25 mouse cellular contexts compared by ENCODE assay signal in genomic region chr12:107423923-107424322, GRCm38 (mm10).
DNase-seq lines count a peak whose midpoint lies in the region; ATAC-seq and TF ChIP-seq lines count a peak whose summit lies in the region.
"Had no signal": no experiment of that assay in that cellular context is flagged by ENCODE, and none has a peak within 500 bp of the region (broad histone marks: within the 10 kb centered on the region; RNA-seq: fewer than 3 reads in every experiment).

No protein-coding gene starts in this region.

- H3K27ac ChIP-seq in lung, postnatal 0 days (ENCODE audit: low read length): no peak overlapping the region
- H3K27ac ChIP-seq in intestine, embryonic 16.5 days (ENCODE audit: low read length): no peak overlapping the region
- no peak overlapping the region for H3K27ac ChIP-seq in heart, embryonic 10.5 days
- H3K27ac ChIP-seq: embryonic facial prominence, embryonic 15.5 days; heart, embryonic 13.5 days; hindbrain, embryonic 14.5 days; hindbrain, postnatal 0 days had no signal

- H3K27me3 ChIP-seq in lung, postnatal 0 days (replicated peaks; ENCODE audit: insufficient read depth, low read length): no peaks in the 10 kb centered on the region
- H3K27me3 ChIP-seq in intestine, embryonic 16.5 days (replicated peaks; ENCODE audit: control insufficient read depth, insufficient read depth, low read length): no peaks in the 10 kb centered on the region
- no peaks in the 10 kb centered on the region for H3K27me3 ChIP-seq in heart, embryonic 10.5 days (ENCODE audit: insufficient read depth, poor library complexity, severe bottlenecking)
- H3K27me3 ChIP-seq: embryonic facial prominence, embryonic 15.5 days; heart, embryonic 13.5 days had no signal

- no peak overlapping the region for H3K4me2 ChIP-seq in lung, postnatal 0 days (replicated peaks; ENCODE audit: low read depth, low read length)
- H3K4me2 ChIP-seq in intestine, embryonic 16.5 days (ENCODE audit: low read depth, low read length): 0 out of 2 replicates have a peak overlapping the region, but pooled peaks have one; percentile 2
- H3K4me2 ChIP-seq: embryonic facial prominence, embryonic 15.5 days; heart, embryonic 13.5 days; hindbrain, embryonic 14.5 days had no signal

- peak; percentile 21 for DNase-seq in gastrocnemius, postnatal 10 days
- DNase-seq in gastrocnemius, postnatal 14 days: no peak
- DNase-seq in lung, postnatal 0 days (ENCODE audit: low spot score): peak; percentile 5
- no peak for DNase-seq in lung, postnatal 10 days
- no peak for DNase-seq in heart, embryonic 10.5 days (ENCODE audit: low spot score)
- DNase-seq: adrenal gland, adult 2 months; adrenal gland, postnatal 14 days; cerebellum, adult 11 months; cerebellum, adult 2 months; cerebellum, adult 9-11 months; cerebellum, postnatal 25 days; embryo, embryonic 11 days; forebrain, postnatal 0 days; gastrocnemius, postnatal 25 days; heart, adult 18-20 months; heart, postnatal 14 days; heart, postnatal 4 days had no signal

- no peaks in the 10 kb centered on the region for H3K36me3 ChIP-seq in lung, postnatal 0 days (ENCODE audit: insufficient read depth, low read length)
- H3K36me3 ChIP-seq in intestine, embryonic 16.5 days (ENCODE audit: control insufficient read depth, insufficient read depth, low read length): no peaks in the 10 kb centered on the region
- no peaks in the 10 kb centered on the region for H3K36me3 ChIP-seq in heart, embryonic 10.5 days
- H3K36me3 ChIP-seq: embryonic facial prominence, embryonic 15.5 days; heart, embryonic 13.5 days had no signal

- TF ChIP-seq CTCF in lung, postnatal 0 days (IDR thresholded peaks at IDR 0.05): no peak

- H3K9ac ChIP-seq in lung, postnatal 0 days (replicated peaks; ENCODE audit: low read depth): no peak overlapping the region
- no peak overlapping the region for H3K9ac ChIP-seq in intestine, embryonic 16.5 days (ENCODE audit: low read depth, low read length)
- H3K9ac ChIP-seq: embryonic facial prominence, embryonic 15.5 days; forebrain, postnatal 0 days; heart, embryonic 13.5 days; hindbrain, embryonic 14.5 days had no signal

- H3K4me3 ChIP-seq in lung, postnatal 0 days (ENCODE audit: low read depth, low read length): no peak overlapping the region
- H3K4me3 ChIP-seq in intestine, embryonic 16.5 days (ENCODE audit: low read length): no peak overlapping the region
- H3K4me3 ChIP-seq in heart, embryonic 10.5 days: no peak overlapping the region
- H3K4me3 ChIP-seq: embryonic facial prominence, embryonic 15.5 days; heart, embryonic 13.5 days had no signal

- no peak for ATAC-seq in lung, postnatal 0 days
- peak; percentile 63 for ATAC-seq in intestine, embryonic 16.5 days
- ATAC-seq: CD4-positive, CD25-positive, alpha-beta regulatory T cell, adult 4 months; forebrain, embryonic 14.5 days; forebrain, postnatal 0 days; hindbrain, postnatal 0 days; inflammation-experienced regulatory T-cells, adult 6 months had no signal

- 38% methylated on average over 7 of the region's 7 CpGs for WGBS in lung, postnatal 0 days
- 63% methylated on average over 7 of the region's 7 CpGs for WGBS in intestine, embryonic 16.5 days
- 81% methylated on average over 7 of the region's 7 CpGs for WGBS in heart, embryonic 10.5 days

- H3K4me1 ChIP-seq in lung, postnatal 0 days (ENCODE audit: insufficient read depth, low read depth, low read length): no peaks in the 10 kb centered on the region
- no peaks in the 10 kb centered on the region for H3K4me1 ChIP-seq in intestine, embryonic 16.5 days (ENCODE audit: control insufficient read depth, insufficient read depth, low read length)
- H3K4me1 ChIP-seq in heart, embryonic 10.5 days: no peaks in the 10 kb centered on the region
- H3K4me1 ChIP-seq: embryonic facial prominence, embryonic 15.5 days; heart, embryonic 13.5 days had no signal

- intact Hi-C loops in gastrocnemius, postnatal 14 days (cut with DNase I; ENCODE audit: low total_unique reads): no loop called here

- TF ChIP-seq EP300 in lung, postnatal 0 days (IDR thresholded peaks at IDR 0.05): no peak

- H3K9me3 ChIP-seq in lung, postnatal 0 days (ENCODE audit: low read length): no peaks in the 10 kb centered on the region
- no peaks in the 10 kb centered on the region for H3K9me3 ChIP-seq in intestine, embryonic 16.5 days (ENCODE audit: control insufficient read depth, low read length)
- H3K9me3 ChIP-seq in heart, embryonic 10.5 days: no peaks in the 10 kb centered on the region
- H3K9me3 ChIP-seq: embryonic facial prominence, embryonic 15.5 days; heart, embryonic 13.5 days had no signal

Comparison
In these comparisons a context has a peak if more than half of its experiments do, and no peak if none do; other contexts are left out.
1. DNase-seq: peak in gastrocnemius, postnatal 10 days (single experiment) and lung, postnatal 0 days (single experiment); none in gastrocnemius, postnatal 14 days (single experiment), lung, postnatal 10 days (single experiment) and heart, embryonic 10.5 days (single experiment).